ENCODE assay signal across 11 mouse cellular contexts in genomic region chr2:49720343-49720742, GRCm38 (mm10).
DNase-seq lines count a peak whose midpoint lies in the region; ATAC-seq and TF ChIP-seq lines count a peak whose summit lies in the region.
"Had no signal": no experiment of that assay in that cellular context is flagged by ENCODE, and none has a peak within 500 bp of the region (broad histone marks: within the 10 kb centered on the region; RNA-seq: fewer than 3 reads in every experiment).

No protein-coding gene starts in this region.

- no peak for ATAC-seq in heart, embryonic 12.5 days (ENCODE audit: insufficient number of reproducible peaks, low FRiP score)
- no peak for ATAC-seq in forebrain, postnatal 0 days
- ATAC-seq in limb, embryonic 14.5 days (ENCODE audit: low FRiP score, low read depth) = no peak
- ATAC-seq: CD4-positive, CD25-positive, alpha-beta regulatory T cell, adult 4 months had no signal

- H3K4me3 ChIP-seq in heart, embryonic 12.5 days = no peak overlapping the region
- H3K4me3 ChIP-seq in forebrain, postnatal 0 days (ENCODE audit: low read depth, low read length) = no peak overlapping the region
- no peak overlapping the region for H3K4me3 ChIP-seq in limb, embryonic 14.5 days (replicated peaks; ENCODE audit: low read length)
- H3K4me3 ChIP-seq: limb, embryonic 15.5 days had no signal

- peaks cover 29% of the 10 kb centered on the region for H3K4me1 ChIP-seq in heart, embryonic 12.5 days (replicated peaks)
- peaks cover 13% of the 10 kb centered on the region; the same call in 1 of the 2 replicates for H3K4me1 ChIP-seq in forebrain, postnatal 0 days (ENCODE audit: insufficient read depth)
- peaks cover 17% of the 10 kb centered on the region for H3K4me1 ChIP-seq in limb, embryonic 14.5 days (ENCODE audit: control insufficient read depth, insufficient read depth, low read length)

- H3K27ac ChIP-seq in heart, embryonic 12.5 days (ENCODE audit: poor library complexity, severe bottlenecking) = 0 out of 2 replicates have a peak overlapping the region, but pooled peaks have one; percentile 9
- no peak overlapping the region for H3K27ac ChIP-seq in forebrain, postnatal 0 days (ENCODE audit: low read depth, low read length)
- 0 out of 2 replicates have a peak overlapping the region, but pooled peaks have one; percentile 19 for H3K27ac ChIP-seq in limb, embryonic 14.5 days (replicated peaks; ENCODE audit: low read depth, low read length)
- H3K27ac ChIP-seq: limb, embryonic 15.5 days had no signal

- 47% methylated on average over 9 of the region's 9 CpGs for WGBS in heart, embryonic 12.5 days
- WGBS in forebrain, postnatal 0 days = 23% methylated on average over 9 of the region's 9 CpGs
- WGBS in limb, embryonic 14.5 days = 36% methylated on average over 9 of the region's 9 CpGs

- H3K4me2 ChIP-seq in heart, embryonic 12.5 days = peak overlapping the region; percentile 43
- 0 out of 2 replicates have a peak overlapping the region, but pooled peaks have one; percentile 11 for H3K4me2 ChIP-seq in forebrain, postnatal 0 days (ENCODE audit: low read depth)
- 0 out of 2 replicates have a peak overlapping the region, but pooled peaks have one; percentile 16 for H3K4me2 ChIP-seq in limb, embryonic 14.5 days (replicated peaks; ENCODE audit: low read depth, low read length, severe bottlenecking)

- H3K36me3 ChIP-seq in heart, embryonic 12.5 days = no peaks in the 10 kb centered on the region
- peaks cover 41% of the 10 kb centered on the region for H3K36me3 ChIP-seq in forebrain, postnatal 0 days (ENCODE audit: insufficient read depth)
- H3K36me3 ChIP-seq in limb, embryonic 14.5 days (ENCODE audit: control insufficient read depth, insufficient read depth, low read length) = peaks cover 10% of the 10 kb centered on the region; the same call in 1 of the 2 replicates
- H3K36me3 ChIP-seq: limb, embryonic 15.5 days had no signal

- H3K9ac ChIP-seq in heart, embryonic 12.5 days = 0 out of 2 replicates have a peak overlapping the region, but pooled peaks have one; percentile 8
- no peak overlapping the region; the same call in 1 of the 2 replicates for H3K9ac ChIP-seq in forebrain, postnatal 0 days
- H3K9ac ChIP-seq in limb, embryonic 14.5 days (ENCODE audit: low read depth, low read length, severe bottlenecking) = no peak overlapping the region
- H3K9ac ChIP-seq: limb, embryonic 15.5 days had no signal

- no peak for DNase-seq in heart, adult 8-10 months (ENCODE audit: low spot score)
- DNase-seq in brain, embryonic 14.5 days (ENCODE audit: low read depth) = peak; percentile 63
- DNase-seq in forebrain, postnatal 0 days = peak; percentile 25
- no peak for DNase-seq in limb, embryonic 14.5 days (ENCODE audit: low spot score)
- no peak for DNase-seq in Muller cell, postnatal 12 days (ENCODE audit: inconsistent ontology term)
- DNase-seq in ovary, postnatal 36 days (ENCODE audit: low spot score) = no peak
- DNase-seq in spleen, adult 18-20 months = no peak
- DNase-seq: cerebellum, adult 9-11 months had no signal

- no peaks in the 10 kb centered on the region for H3K9me3 ChIP-seq in heart, embryonic 12.5 days (replicated peaks)
- H3K9me3 ChIP-seq in forebrain, postnatal 0 days (ENCODE audit: low read length) = no peaks in the 10 kb centered on the region
- H3K9me3 ChIP-seq in limb, embryonic 14.5 days (ENCODE audit: control insufficient read depth, low read length) = no peaks in the 10 kb centered on the region
- H3K9me3 ChIP-seq: limb, embryonic 15.5 days had no signal

- no peak for TF ChIP-seq CTCF in brain, embryonic 14.5 days (IDR thresholded peaks at IDR 0.05; ENCODE audit: borderline replicate concordance, extremely low read depth, insufficient read depth, insufficient read length)
- TF ChIP-seq CTCF in forebrain, postnatal 0 days (IDR thresholded peaks at IDR 0.05; ENCODE audit: low read depth) = no peak

- H3K27me3 ChIP-seq in heart, embryonic 12.5 days (replicated peaks) = no peaks in the 10 kb centered on the region
- H3K27me3 ChIP-seq in forebrain, postnatal 0 days (ENCODE audit: insufficient read depth, low read length) = no peaks in the 10 kb centered on the region
- no peaks in the 10 kb centered on the region for H3K27me3 ChIP-seq in limb, embryonic 14.5 days (ENCODE audit: control insufficient read depth, insufficient read depth, low read length)
- H3K27me3 ChIP-seq: limb, embryonic 15.5 days had no signal

- TF ChIP-seq POLR2A in brain, embryonic 14.5 days (IDR thresholded peaks at IDR 0.05; ENCODE audit: borderline replicate concordance, extremely low read depth, insufficient read depth, insufficient read length, poor library complexity, severe bottlenecking) = no peak
- no peak for TF ChIP-seq POLR2A in limb, embryonic 14.5 days (IDR thresholded peaks at IDR 0.05; ENCODE audit: borderline replicate concordance, extremely low read depth, insufficient read depth, insufficient read length)

Comparison
In these comparisons a context has a peak if more than half of its experiments do, and no peak if none do; other contexts are left out.
1. DNase-seq: peak in brain, embryonic 14.5 days (single experiment) and forebrain, postnatal 0 days (single experiment); none in heart, adult 8-10 months (single experiment), limb, embryonic 14.5 days (single experiment), Muller cell, postnatal 12 days (single experiment), ovary, postnatal 36 days (single experiment) and spleen, adult 18-20 months (0 of 2).
2. Peak in every context shown above with its lines, with median percentiles within 50 percentile points of each other: H3K4me2 ChIP-seq.